Mouse (Mus musculus): ENCODE measurements around the gene Cmya5. TPM values are rescaled to one million over a fixed set of nuclear protein-coding genes. Genes with fewer than 3 reads are reported as not detected.
A peak's percentile ranks its signal among the peaks of the same experiment; 100 is the strongest.
"Not testable (repeated sequence)": the region's sequence is repeated elsewhere in the genome, so short reads cannot be mapped to it uniquely, and the experiment has no call there.

Gene Cmya5
- total RNA-seq (2014; rRNA removed) (under 0.01 and 0.55 TPM in 2 replicates), polyA plus RNA-seq (2012; rRNA removed) (0.02 TPM in 1 of 2 replicates, not detected in the other)

- Histone ChIP-seq H3K27ac (replicated peaks; ENCODE audit: insufficient read depth, low read depth, low read length) (no peak within 1 kb of the TSS), H3K27me3 (ENCODE audit: control insufficient read depth, insufficient read depth, low read length) (no peaks in the 10 kb centered on the region), H3K4me3 (ENCODE audit: insufficient read depth, low read depth, low read length) (peak within 1 kb of the TSS; percentile 34), H3K9ac (ENCODE audit: low read depth, low read length) (peak within 1 kb of the TSS; percentile 37), H3K4me1 (ENCODE audit: control insufficient read depth, insufficient read depth, low read length) (peaks cover 2% of the 10 kb centered on the region; the same call in 1 of the 2 replicates), H3K36me3 (ENCODE audit: control insufficient read depth, insufficient read depth, low read length) (peaks cover 14% of the 10 kb centered on the region), H3K79me2 (ENCODE audit: control insufficient read depth, insufficient read depth, low read length) (no peaks in the 10 kb centered on the region)
- DNase-seq (ENCODE audit: extremely low read depth, low read depth, low spot score), result peak; percentile 73
- no peak for TF ChIP-seq POLR2A (IDR thresholded peaks at IDR 0.05; ENCODE audit: extremely low read depth, insufficient read depth, low read length)
- peak; percentile 33; the same call in 1 of the 2 replicates for TF ChIP-seq CTCF (IDR thresholded peaks at IDR 0.05; ENCODE audit: low read depth, low read length)
- WGBS, result 8% methylated on average over 45 of the region's 45 CpGs
Measured at GRCm38 (mm10) chr13:93144336-93145167, at the start of gene Cmya5. Gene Cmya5, minus strand, starts transcription at chr13:93144724.

- WGBS, result 61% methylated on average over 5 of the region's 5 CpGs
- DNase-seq (ENCODE audit: extremely low read depth, low read depth, low spot score), result no peak
- Histone ChIP-seq H3K27me3 (ENCODE audit: control insufficient read depth, insufficient read depth, low read length) (no peaks in the 10 kb centered on the region), H3K4me1 (ENCODE audit: control insufficient read depth, insufficient read depth, low read length) (peaks cover 5% of the 10 kb centered on the region), H3K79me2 (ENCODE audit: control insufficient read depth, insufficient read depth, low read length) (peaks cover 6% of the 10 kb centered on the region; the same call in 1 of the 2 replicates), H3K9ac (ENCODE audit: low read depth, low read length) (peak overlapping the region; percentile 47; the same call in 1 of the 2 replicates), H3K4me3 (ENCODE audit: insufficient read depth, low read depth, low read length) (peak overlapping the region; percentile 37; the same call in 1 of the 2 replicates), H3K36me3 (ENCODE audit: control insufficient read depth, insufficient read depth, low read length) (0 out of 2 replicates have a peak, but pooled peaks cover 2% of the 10 kb centered on the region), H3K27ac (replicated peaks; ENCODE audit: insufficient read depth, low read depth, low read length) (peak overlapping the region; percentile 56)
- TF ChIP-seq CTCF (IDR thresholded peaks at IDR 0.05; ENCODE audit: low read depth, low read length) (no peak), POLR2A (IDR thresholded peaks at IDR 0.05; ENCODE audit: extremely low read depth, insufficient read depth, low read length) (no peak)
Measured at GRCm38 (mm10) chr13:93192646-93193026, 48.1 kb upstream of the Cmya5 start.

- Histone ChIP-seq H3K36me3 (ENCODE audit: control insufficient read depth, insufficient read depth, low read length) (0 out of 2 replicates have a peak, but pooled peaks cover 2% of the 10 kb centered on the region), H3K4me1 (ENCODE audit: control insufficient read depth, insufficient read depth, low read length) (peaks cover 5% of the 10 kb centered on the region), H3K9ac (ENCODE audit: low read depth, low read length) (peak within 1 kb of the TSS; percentile 97), H3K79me2 (ENCODE audit: control insufficient read depth, insufficient read depth, low read length) (peaks cover 7% of the 10 kb centered on the region; the same call in 1 of the 2 replicates), H3K27me3 (ENCODE audit: control insufficient read depth, insufficient read depth, low read length) (no peaks in the 10 kb centered on the region), H3K4me3 (ENCODE audit: insufficient read depth, low read depth, low read length) (peak within 1 kb of the TSS; percentile 97), H3K27ac (replicated peaks; ENCODE audit: insufficient read depth, low read depth, low read length) (peak within 1 kb of the TSS; percentile 96)
- no peak for TF ChIP-seq CTCF (IDR thresholded peaks at IDR 0.05; ENCODE audit: low read depth, low read length)
- peak; percentile 61; the same call in 1 of the 2 replicates for TF ChIP-seq POLR2A (IDR thresholded peaks at IDR 0.05; ENCODE audit: extremely low read depth, insufficient read depth, low read length)
- peak; percentile 93 for DNase-seq (ENCODE audit: extremely low read depth, low read depth, low spot score)
- under 1% methylated on average over 71 of the region's 72 CpGs for WGBS
Measured at GRCm38 (mm10) chr13:93191831-93192645, 47.5 kb upstream of the Cmya5 start, which contains the start of gene Tent2. Gene Tent2, minus strand, starts transcription at chr13:93192385.

DNA sequence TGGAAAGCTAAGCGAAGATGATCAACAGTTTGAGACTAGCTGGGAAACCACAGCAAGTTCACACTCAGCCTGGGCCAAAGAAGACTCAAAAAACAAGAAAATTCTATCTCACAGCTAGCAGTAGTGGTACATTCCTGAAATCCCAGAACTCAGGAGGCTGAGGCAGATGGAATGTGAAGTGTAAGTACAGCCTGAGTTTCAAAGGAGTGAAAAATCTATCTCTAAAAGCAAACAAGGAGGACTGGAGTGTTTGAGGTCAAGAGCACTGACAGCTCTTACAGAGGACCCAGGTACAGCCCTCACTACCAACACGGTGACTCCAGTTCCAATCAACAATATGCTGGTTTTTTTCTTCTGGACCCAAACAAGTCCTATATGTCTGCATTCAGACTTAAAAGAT, 44.9 kb upstream of the Cmya5 start:
- H3K79me2 ChIP-seq (ENCODE audit: control insufficient read depth, insufficient read depth, low read length), result peaks cover 7% of the 10 kb centered on the region; the same call in 1 of the 2 replicates

DNA sequence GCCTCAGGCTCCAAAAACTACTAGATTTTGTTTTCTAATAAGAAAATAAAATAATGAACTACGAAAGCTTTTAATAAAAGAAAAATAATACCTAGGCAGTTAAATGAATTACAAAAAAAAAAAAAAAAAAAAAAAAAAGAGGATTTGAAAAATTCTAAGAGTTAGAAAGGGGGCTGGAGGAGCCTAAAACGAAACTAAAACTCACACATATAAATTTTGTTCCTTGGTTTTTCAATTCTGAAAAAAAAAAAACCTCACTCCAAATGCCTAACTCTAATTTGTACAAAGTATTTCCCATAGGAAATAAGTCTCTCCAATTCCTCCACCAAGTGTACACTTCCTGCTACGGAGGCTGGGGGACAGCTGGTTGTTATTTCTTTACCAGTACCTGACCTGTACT, 44.2 kb upstream of the Cmya5 start:
- Histone ChIP-seq H3K9ac (ENCODE audit: low read depth, low read length) (no peak overlapping the region), H3K79me2 (ENCODE audit: control insufficient read depth, insufficient read depth, low read length) (peaks cover 7% of the 10 kb centered on the region; the same call in 1 of the 2 replicates), H3K36me3 (ENCODE audit: control insufficient read depth, insufficient read depth, low read length) (peaks cover 11% of the 10 kb centered on the region), H3K27me3 (ENCODE audit: control insufficient read depth, insufficient read depth, low read length) (no peaks in the 10 kb centered on the region), H3K4me3 (ENCODE audit: insufficient read depth, low read depth, low read length) (no peak overlapping the region), H3K4me1 (ENCODE audit: control insufficient read depth, insufficient read depth, low read length) (peaks cover 5% of the 10 kb centered on the region), H3K27ac (replicated peaks; ENCODE audit: insufficient read depth, low read depth, low read length) (no peak overlapping the region)
- no peak for DNase-seq (ENCODE audit: extremely low read depth, low read depth, low spot score)
- TF ChIP-seq POLR2A (IDR thresholded peaks at IDR 0.05; ENCODE audit: extremely low read depth, insufficient read depth, low read length) (no peak), CTCF (IDR thresholded peaks at IDR 0.05; ENCODE audit: low read depth, low read length) (no peak)
- 55% methylated on average over 3 of the region's 3 CpGs for WGBS

More for the DNA sequence above, 44.9 kb upstream of the Cmya5 start:
- Histone ChIP-seq H3K36me3 (ENCODE audit: control insufficient read depth, insufficient read depth, low read length) (peaks cover 7% of the 10 kb centered on the region), H3K9ac (ENCODE audit: low read depth, low read length) (peak overlapping the region; percentile 12; the same call in 1 of the 2 replicates), H3K4me3 (ENCODE audit: insufficient read depth, low read depth, low read length) (no peak overlapping the region), H3K27ac (replicated peaks; ENCODE audit: insufficient read depth, low read depth, low read length) (peak overlapping the region; percentile 29; the same call in 1 of the 2 replicates), H3K27me3 (ENCODE audit: control insufficient read depth, insufficient read depth, low read length) (no peaks in the 10 kb centered on the region), H3K4me1 (ENCODE audit: control insufficient read depth, insufficient read depth, low read length) (peaks cover 5% of the 10 kb centered on the region)
- TF ChIP-seq CTCF (IDR thresholded peaks at IDR 0.05; ENCODE audit: low read depth, low read length), result no peak
- TF ChIP-seq POLR2A (IDR thresholded peaks at IDR 0.05; ENCODE audit: extremely low read depth, insufficient read depth, low read length), result no peak
- WGBS, result 39% methylated on average over 2 of the region's 2 CpGs
- peak; percentile 53 for DNase-seq (ENCODE audit: extremely low read depth, low read depth, low spot score)

GRCm38 (mm10) chr13:93187792-93188191, 43.3 kb upstream of the Cmya5 start:
- not testable (repeated sequence) for H3K4me3 ChIP-seq (ENCODE audit: insufficient read depth, low read depth, low read length); H3K27me3 ChIP-seq (ENCODE audit: control insufficient read depth, insufficient read depth, low read length); H3K27ac ChIP-seq (replicated peaks; ENCODE audit: insufficient read depth, low read depth, low read length); H3K79me2 ChIP-seq (ENCODE audit: control insufficient read depth, insufficient read depth, low read length); H3K4me1 ChIP-seq (ENCODE audit: control insufficient read depth, insufficient read depth, low read length); DNase-seq (ENCODE audit: extremely low read depth, low read depth, low spot score); H3K9ac ChIP-seq (ENCODE audit: low read depth, low read length)
- 95% methylated on average over 5 of the region's 5 CpGs for WGBS
- H3K36me3 ChIP-seq (ENCODE audit: control insufficient read depth, insufficient read depth, low read length), result peaks cover 19% of the 10 kb centered on the region

Data from liver, adult 2 months (tissue).